Mouse (Mus musculus): ENCODE measurements at regions not wholly inside any gene's neighbourhood (a gene's known extent, or its start where the extent isn't known, plus 50 kb on each side); places are given as distances from the start of the nearest gene placed in this dataset.
A peak's percentile ranks its signal among the peaks of the same experiment; 100 is the strongest.

- DNase-seq (ENCODE audit: low spot score in 2 of 2), result no peak
These were observed 219.8 kb downstream of the Gm9733 start for GRCm38 (mm10) chr3:15112177-15112838.

- no peak for DNase-seq (ENCODE audit: low spot score in 2 of 2)
These were observed 213.3 kb downstream of the Gm9733 start for GRCm38 (mm10) chr3:15118634-15119356.

- no peak for DNase-seq (ENCODE audit: low spot score in 2 of 2)
These were observed 205.4 kb downstream of the Gm9733 start for GRCm38 (mm10) chr3:15126736-15127135.

- no peak for DNase-seq (ENCODE audit: low spot score in 2 of 2)
These were observed 203.7 kb downstream of the Gm9733 start for GRCm38 (mm10) chr3:15128370-15128769.

GRCm38 (mm10) chr3:15128960-15129359, 203.1 kb downstream of the Gm9733 start:
- no peak for DNase-seq (ENCODE audit: low spot score in 2 of 2)

- DNase-seq (ENCODE audit: low spot score in 2 of 2), result no peak
These were observed 202.3 kb downstream of the Gm9733 start for GRCm38 (mm10) chr3:15129729-15130369.

GRCm38 (mm10) chr3:15132136-15132535, 200.0 kb downstream of the Gm9733 start:
- DNase-seq (ENCODE audit: low spot score in 2 of 2), result no peak

- DNase-seq (ENCODE audit: low spot score in 2 of 2), result peak; percentile 8 to 20
These were observed 192.6 kb downstream of the Gm9733 start for GRCm38 (mm10) chr3:15139550-15139949.

- DNase-seq (ENCODE audit: low spot score in 2 of 2), result no peak
These were observed 178.4 kb downstream of the Gm9733 start for GRCm38 (mm10) chr3:15153710-15154109.

GRCm38 (mm10) chr3:15154153-15154552, 177.9 kb downstream of the Gm9733 start:
- DNase-seq (ENCODE audit: low spot score in 2 of 2), result peak; percentile 52 to 54

GRCm38 (mm10) chr3:15156681-15157080, 175.4 kb downstream of the Gm9733 start:
- peak in 1 of 2 experiments; percentile 3 for DNase-seq (ENCODE audit: low spot score in 2 of 2)

- DNase-seq (ENCODE audit: low spot score in 2 of 2), result no peak
These were observed 174.3 kb downstream of the Gm9733 start for GRCm38 (mm10) chr3:15157842-15158241.

GRCm38 (mm10) chr3:15158926-15159325, 173.2 kb downstream of the Gm9733 start:
- DNase-seq (ENCODE audit: low spot score in 2 of 2), result no peak

GRCm38 (mm10) chr3:15159965-15160714, 172.0 kb downstream of the Gm9733 start:
- DNase-seq (ENCODE audit: low spot score in 2 of 2), result no peak

- DNase-seq (ENCODE audit: low spot score in 2 of 2), result no peak
These were observed 156.3 kb downstream of the Gm9733 start for GRCm38 (mm10) chr3:15175811-15176210.

- no peak for DNase-seq (ENCODE audit: low spot score in 2 of 2)
These were observed 152.9 kb downstream of the Gm9733 start for GRCm38 (mm10) chr3:15179079-15179812.

GRCm38 (mm10) chr3:15181111-15181510, 151.0 kb downstream of the Gm9733 start:
- DNase-seq (ENCODE audit: low spot score in 2 of 2), result no peak

GRCm38 (mm10) chr3:15186731-15187130, 145.4 kb downstream of the Gm9733 start:
- DNase-seq (ENCODE audit: low spot score in 2 of 2), result no peak

- DNase-seq (ENCODE audit: low spot score in 2 of 2), result peak; percentile 61 to 68
These were observed 137.7 kb downstream of the Gm9733 start for GRCm38 (mm10) chr3:15194362-15194761.

GRCm38 (mm10) chr3:15196101-15196500, 136.0 kb downstream of the Gm9733 start:
- no peak for DNase-seq (ENCODE audit: low spot score in 2 of 2)

GRCm38 (mm10) chr3:15198086-15198485, 134.0 kb downstream of the Gm9733 start:
- DNase-seq (ENCODE audit: low spot score in 2 of 2), result no peak
